Mouse (Mus musculus) forebrain, embryonic 13.5 days (tissue): ENCODE measurements around the gene B3gntl1. TPM values are rescaled to one million over a fixed set of nuclear protein-coding genes. Genes with fewer than 3 reads are reported as not detected.

Experiments used
- ATAC-seq: fragments of 200-750 bp; cut with Nextera tagmentation; 2 replicates; pipeline ENCODE4 v1.8.0; 2017
- H3K27ac ChIP-seq: fragments of 300-500 bp; sonication (generic); 2 replicates; pipeline ENCODE4 v1.5.1; 2015; ENCODE audit warnings: inconsistent platforms, mild to moderate bottlenecking, moderate library complexity
- H3K27me3 ChIP-seq: fragments of 300-500 bp; sonication (generic); 2 replicates; pipeline ENCODE4 v1.6.1; 2015; ENCODE audit warnings: mild to moderate bottlenecking, inconsistent platforms
- H3K36me3 ChIP-seq: fragments of 300-500 bp; sonication (generic); 2 replicates; pipeline ENCODE4 v1.6.1; 2015; ENCODE audit warnings: mild to moderate bottlenecking, inconsistent platforms; ENCODE audit not compliant: poor library complexity, severe bottlenecking
- H3K4me1 ChIP-seq: fragments of 300-500 bp; sonication (generic); 2 replicates; pipeline ENCODE4 v1.6.1; 2015; ENCODE audit warnings: inconsistent platforms
- H3K4me2 ChIP-seq: fragments of 300-500 bp; sonication (generic); 2 replicates; pipeline ENCODE4 v1.6.1; 2015; ENCODE audit warnings: inconsistent platforms, mild to moderate bottlenecking, moderate library complexity
- H3K4me3 ChIP-seq: fragments of 300-500 bp; sonication (generic); 2 replicates; pipeline ENCODE4 v1.5.1; 2015; ENCODE audit warnings: mild to moderate bottlenecking, inconsistent platforms
- H3K9ac ChIP-seq: fragments of 300-500 bp; sonication (generic); 2 replicates; pipeline ENCODE4 v1.6.1; 2015; ENCODE audit warnings: mild to moderate bottlenecking, inconsistent platforms
- H3K9me3 ChIP-seq: fragments of 300-500 bp; sonication (generic); replicated peaks from 2 replicates; pipeline ENCODE4 v1.6.1; 2016; ENCODE audit warnings: inconsistent platforms
- WGBS: fragments of 180-500 bp; shearing (Covaris S2); methylation state at CpG from one replicate; pipeline ENCODE4 v1.1.7; 2015; 5-methylcytosine and 5-hydroxymethylcytosine counted together
- polyA plus RNA-seq: library from polyadenylated mRNA; unstranded; fragments of >200 nt; fragmentation: Nextera tagmentation; extraction: Ambion mirVana; gene quantifications from 2 replicates; pipeline ENCODE4 v1.2.1, GENCODE M21; 2015

B3gntl1 gene
- polyA plus RNA-seq, 1 experiment from 2014 or later: 5.8 TPM

DNA sequence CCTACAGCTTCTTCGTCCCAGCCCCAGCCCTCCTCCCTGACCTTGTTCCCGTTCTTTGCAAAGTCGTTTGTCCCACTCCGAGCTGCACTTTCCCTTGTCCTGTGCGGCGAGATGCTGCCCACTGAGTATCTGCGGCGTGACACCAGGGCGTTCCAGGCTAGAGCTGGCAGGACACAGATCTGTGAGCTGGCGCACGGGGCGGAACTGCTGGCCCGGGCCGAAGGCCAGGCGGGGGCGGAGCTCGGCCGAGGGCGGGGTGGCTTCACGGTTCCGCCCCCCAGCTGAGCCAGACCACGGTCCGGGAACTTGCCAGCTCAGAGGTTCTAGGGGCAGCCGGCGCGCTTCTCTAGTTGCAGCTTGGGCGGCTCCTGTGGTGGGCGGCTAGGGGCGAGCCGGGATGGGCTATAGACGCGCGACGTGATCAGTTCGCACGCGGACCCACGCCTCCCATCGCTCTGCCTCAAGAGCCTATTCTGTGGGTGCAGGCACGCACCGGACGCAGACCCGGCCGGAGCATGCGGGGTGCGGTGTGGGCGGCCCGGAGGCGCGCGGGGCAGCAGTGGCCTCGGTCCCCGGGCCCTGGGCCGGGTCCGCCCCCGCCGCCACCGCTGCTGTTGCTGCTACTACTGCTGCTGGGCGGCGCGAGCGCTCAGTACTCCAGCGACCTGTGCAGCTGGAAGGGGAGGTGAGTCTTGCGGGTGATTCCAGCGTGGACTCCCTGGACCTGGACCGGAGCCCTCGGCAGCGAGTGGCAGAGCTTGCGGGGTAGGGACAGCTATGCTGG is 29.4 kb upstream of the B3gntl1 start:
- no peaks in the 10 kb centered on the region for H3K9me3 ChIP-seq
- peak overlapping the region; percentile 67 for H3K9ac ChIP-seq
- H3K4me2 ChIP-seq: peak overlapping the region; percentile 99
- no peaks in the 10 kb centered on the region for H3K36me3 ChIP-seq
- peaks cover 21% of the 10 kb centered on the region for H3K4me1 ChIP-seq
- WGBS: under 1% methylated on average over 67 of the region's 69 CpGs
- no peak overlapping the region for H3K27ac ChIP-seq
- H3K4me3 ChIP-seq: peak overlapping the region; percentile 64
- peaks cover 50% of the 10 kb centered on the region for H3K27me3 ChIP-seq
- peak; percentile 86 for ATAC-seq

DNA sequence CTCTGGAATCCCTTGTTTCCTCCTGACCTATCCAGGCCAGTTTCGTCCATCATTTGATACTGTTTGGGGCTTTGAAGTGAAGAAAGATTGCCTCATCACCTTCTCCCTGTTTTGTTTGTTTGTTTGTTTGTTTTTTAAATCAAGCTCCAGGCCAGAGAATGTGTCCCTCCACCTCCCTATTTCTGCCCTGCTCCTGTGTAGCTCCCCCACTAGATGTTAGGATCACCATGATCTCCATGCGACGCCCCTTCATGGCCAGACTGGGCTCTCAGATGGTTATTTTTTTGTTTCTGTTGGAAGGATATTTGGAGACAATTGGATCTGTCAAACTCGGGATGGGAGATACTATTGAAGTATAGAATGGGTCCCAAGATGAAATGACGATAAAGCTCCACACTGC is 28.3 kb upstream of the B3gntl1 start, which contains the start of gene Metrnl:
Gene Metrnl, plus strand, starts transcription at position 301 of the 400 bp plus-strand sequence.
- peak within 1 kb of the TSS; percentile 67 for H3K9ac ChIP-seq
- peak within 1 kb of the TSS; percentile 99 for H3K4me2 ChIP-seq
- peak within 1 kb of the TSS; percentile 64 for H3K4me3 ChIP-seq
- peaks cover 48% of the 10 kb centered on the region for H3K27me3 ChIP-seq
- H3K27ac ChIP-seq: no peak within 1 kb of the TSS
- H3K36me3 ChIP-seq: no peaks in the 10 kb centered on the region
- peaks cover 21% of the 10 kb centered on the region for H3K4me1 ChIP-seq
- H3K9me3 ChIP-seq: no peaks in the 10 kb centered on the region
- no peak for ATAC-seq
- 88% methylated on average over 5 of the region's 5 CpGs for WGBS

DNA sequence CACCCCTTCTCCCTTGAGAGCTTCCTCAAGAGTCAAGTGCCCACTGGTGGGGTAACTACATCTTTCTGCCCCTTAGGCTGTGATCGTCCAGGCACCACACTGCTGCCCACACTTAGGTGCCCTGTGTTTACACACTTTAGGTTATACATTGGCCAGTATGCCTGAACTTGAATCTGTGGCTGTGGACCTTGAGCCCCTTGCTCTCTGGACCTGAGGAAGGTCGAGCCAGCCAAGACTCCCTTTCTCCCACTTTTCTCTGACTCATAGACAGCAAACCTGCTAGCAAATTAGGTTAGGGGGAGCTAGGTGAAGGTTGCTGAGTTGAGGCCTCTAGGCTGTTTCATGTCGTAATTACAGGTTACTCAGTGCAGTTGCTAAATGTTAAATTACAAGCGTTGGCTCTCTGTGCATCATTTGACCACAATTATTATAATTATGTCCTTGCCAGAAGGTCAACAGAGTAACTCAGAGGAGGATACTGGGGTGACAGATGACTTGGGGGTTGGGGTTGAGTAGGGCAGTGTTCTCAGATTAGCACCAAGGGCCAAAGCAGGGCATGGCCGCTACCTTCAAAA is 25.5 kb upstream of the B3gntl1 start:
- no peak for ATAC-seq
- no peaks in the 10 kb centered on the region for H3K9me3 ChIP-seq
- H3K4me1 ChIP-seq: peaks cover 16% of the 10 kb centered on the region
- peaks cover 22% of the 10 kb centered on the region for H3K27me3 ChIP-seq
- 81% methylated on average over 5 of the region's 5 CpGs for WGBS
- no peaks in the 10 kb centered on the region for H3K36me3 ChIP-seq
- no peak overlapping the region for H3K4me3 ChIP-seq
- no peak overlapping the region for H3K4me2 ChIP-seq
- no peak overlapping the region for H3K27ac ChIP-seq
- no peak overlapping the region for H3K9ac ChIP-seq

DNA sequence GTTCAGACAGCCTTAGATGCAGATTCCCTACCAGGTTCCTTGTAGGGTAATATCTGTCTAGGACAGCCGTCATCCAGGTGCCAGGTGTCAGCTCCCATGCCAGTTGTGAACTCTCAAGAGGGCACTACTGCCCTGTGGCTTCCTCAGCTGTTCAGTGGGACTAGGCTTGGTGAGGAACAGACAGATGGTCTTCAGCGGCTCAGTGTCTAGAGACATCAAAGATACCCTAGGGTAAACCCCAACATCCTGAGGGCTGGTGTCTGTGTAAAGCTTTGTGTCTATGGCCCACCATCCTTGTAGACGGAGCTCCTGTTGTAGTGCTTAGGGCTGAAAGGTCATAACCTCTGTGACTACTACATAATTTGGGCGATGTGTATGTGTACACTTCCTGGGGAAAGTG is 24.3 kb upstream of the B3gntl1 start:
- WGBS: 90% methylated on average over 4 of the region's 4 CpGs
- Histone ChIP-seq H3K4me1 (peaks cover 6% of the 10 kb centered on the region), H3K36me3 (no peaks in the 10 kb centered on the region)

DNA sequence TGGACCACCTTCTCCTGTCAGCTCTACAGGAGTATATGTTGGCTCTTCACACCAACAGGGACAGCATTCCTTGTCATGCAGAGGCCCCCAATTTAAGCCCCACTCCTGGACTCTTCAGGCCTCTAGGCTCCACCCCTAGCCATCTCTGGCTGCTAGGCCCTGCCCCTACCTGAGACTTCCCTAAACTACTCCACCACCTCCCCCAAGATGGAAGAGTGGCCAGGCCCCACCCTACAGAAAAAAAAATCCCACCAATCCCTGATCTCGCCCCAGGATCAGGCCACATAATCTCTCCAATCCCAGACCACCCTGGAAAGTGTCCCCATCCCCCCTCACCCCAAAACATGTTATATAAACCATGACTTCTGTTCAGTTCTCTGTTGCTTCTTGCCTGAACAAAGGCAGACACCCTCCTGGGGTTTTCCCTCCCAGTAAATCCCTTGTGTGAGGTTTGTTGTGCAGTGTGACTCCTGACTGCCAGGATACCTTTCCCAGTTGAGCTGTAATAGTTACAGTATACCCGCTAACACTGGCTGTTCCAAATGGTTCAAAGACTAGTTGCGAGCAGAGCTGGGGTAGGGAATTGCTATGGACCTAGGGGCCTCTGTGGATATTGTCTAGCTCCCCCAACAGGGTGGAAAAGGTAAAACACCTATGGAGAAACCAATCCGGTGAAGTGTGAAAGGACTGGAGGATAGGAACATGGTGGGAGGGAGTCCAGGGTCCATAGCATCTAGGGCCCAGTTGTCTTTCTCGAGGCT is 22.5 kb upstream of the B3gntl1 start:
- Histone ChIP-seq H3K4me1 (no peaks in the 10 kb centered on the region), H3K9ac (no peak overlapping the region), H3K4me3 (no peak overlapping the region), H3K27ac (no peak overlapping the region), H3K4me2 (no peak overlapping the region), H3K9me3 (no peaks in the 10 kb centered on the region), H3K36me3 (no peaks in the 10 kb centered on the region), H3K27me3 (no peaks in the 10 kb centered on the region)
- 81% methylated on average over 5 of the region's 5 CpGs for WGBS
- ATAC-seq: no peak

More for the DNA sequence above, 24.3 kb upstream of the B3gntl1 start:
- no peak overlapping the region for H3K4me2 ChIP-seq
- H3K27me3 ChIP-seq: peaks cover 10% of the 10 kb centered on the region; the same call in 1 of the 2 replicates
- no peak for ATAC-seq
- no peaks in the 10 kb centered on the region for H3K9me3 ChIP-seq
- no peak overlapping the region for H3K27ac ChIP-seq
- H3K9ac ChIP-seq: no peak overlapping the region
- H3K4me3 ChIP-seq: no peak overlapping the region

DNA sequence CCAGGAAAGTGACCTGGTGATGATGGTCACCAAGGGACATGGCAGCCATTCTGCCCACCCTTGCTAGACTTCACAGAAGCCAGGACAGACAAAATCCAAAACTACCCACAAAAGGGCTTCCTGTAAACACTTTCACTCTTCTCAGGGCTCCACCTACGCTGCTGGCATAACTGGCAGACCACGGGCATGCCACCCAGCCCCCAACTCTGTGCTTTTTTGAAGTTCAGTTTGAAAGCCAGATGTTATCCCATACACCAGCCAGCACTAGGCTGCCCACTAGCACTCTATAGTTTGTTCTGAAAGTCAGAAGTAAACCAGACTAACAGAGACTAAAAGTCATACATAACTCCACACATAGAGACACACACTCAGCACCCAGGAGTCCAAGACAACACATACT is 15.1 kb upstream of the B3gntl1 start:
- no peak overlapping the region for H3K4me2 ChIP-seq
- WGBS: 90% methylated on average over 2 of the region's 2 CpGs

DNA sequence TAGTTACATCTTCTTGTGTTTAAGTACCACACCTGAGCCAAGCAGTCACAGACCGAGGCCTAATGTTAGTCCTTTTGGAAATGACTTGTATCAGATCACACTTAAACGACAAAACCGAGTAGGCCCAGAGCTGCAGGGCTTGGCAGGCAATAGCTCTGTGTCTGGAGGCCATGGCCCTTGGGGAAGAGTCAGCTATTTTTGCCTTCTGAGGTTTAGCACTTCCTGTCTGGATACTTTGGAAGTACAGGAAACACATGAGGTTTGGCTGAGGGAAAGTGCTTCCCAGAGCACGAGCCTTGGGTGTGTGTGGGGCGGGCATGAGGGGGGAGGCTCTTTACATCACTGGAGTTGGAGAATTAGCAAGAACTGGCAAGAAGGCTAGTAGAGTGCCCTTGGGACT is 13.7 kb upstream of the B3gntl1 start:
- H3K4me1 ChIP-seq: no peaks in the 10 kb centered on the region
- no peaks in the 10 kb centered on the region for H3K9me3 ChIP-seq
- 86% methylated on average over 5 of the region's 5 CpGs for WGBS
- ATAC-seq: no peak
- H3K36me3 ChIP-seq: no peaks in the 10 kb centered on the region
- no peaks in the 10 kb centered on the region for H3K27me3 ChIP-seq
- H3K4me3 ChIP-seq: no peak overlapping the region
- H3K9ac ChIP-seq: no peak overlapping the region
- H3K27ac ChIP-seq: no peak overlapping the region
- H3K4me2 ChIP-seq: no peak overlapping the region

More for the DNA sequence above, 15.1 kb upstream of the B3gntl1 start:
- Histone ChIP-seq H3K36me3 (no peaks in the 10 kb centered on the region), H3K9me3 (no peaks in the 10 kb centered on the region), H3K27me3 (no peaks in the 10 kb centered on the region), H3K4me3 (no peak overlapping the region), H3K9ac (no peak overlapping the region), H3K4me1 (no peaks in the 10 kb centered on the region), H3K27ac (no peak overlapping the region)
- no peak for ATAC-seq

DNA sequence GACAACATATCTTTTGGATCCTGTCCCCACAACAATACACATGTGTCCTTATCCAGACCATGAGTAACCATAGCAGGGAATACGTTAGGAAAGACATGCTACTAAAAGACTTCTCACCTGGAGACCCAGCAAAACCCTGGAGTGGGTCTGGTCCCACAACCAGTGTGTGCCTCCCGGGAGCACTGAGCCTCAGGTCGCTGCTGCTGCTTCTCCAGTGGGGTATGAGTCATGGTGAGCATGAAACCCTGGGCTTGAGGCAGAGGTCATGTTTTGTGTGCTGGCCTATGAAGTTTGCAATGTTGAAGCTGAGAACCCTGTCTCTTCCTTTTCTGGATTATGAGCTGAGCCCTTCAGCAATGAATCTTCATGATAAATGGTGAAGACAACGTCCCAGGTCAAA is 13.1 kb upstream of the B3gntl1 start:
- 85% methylated on average over 4 of the region's 4 CpGs for WGBS
- H3K4me1 ChIP-seq: no peaks in the 10 kb centered on the region
- H3K27ac ChIP-seq: no peak overlapping the region
- H3K36me3 ChIP-seq: no peaks in the 10 kb centered on the region
- no peak overlapping the region for H3K4me2 ChIP-seq
- no peak for ATAC-seq
- H3K9ac ChIP-seq: no peak overlapping the region
- H3K9me3 ChIP-seq: no peaks in the 10 kb centered on the region
- no peaks in the 10 kb centered on the region for H3K27me3 ChIP-seq
- H3K4me3 ChIP-seq: no peak overlapping the region

DNA sequence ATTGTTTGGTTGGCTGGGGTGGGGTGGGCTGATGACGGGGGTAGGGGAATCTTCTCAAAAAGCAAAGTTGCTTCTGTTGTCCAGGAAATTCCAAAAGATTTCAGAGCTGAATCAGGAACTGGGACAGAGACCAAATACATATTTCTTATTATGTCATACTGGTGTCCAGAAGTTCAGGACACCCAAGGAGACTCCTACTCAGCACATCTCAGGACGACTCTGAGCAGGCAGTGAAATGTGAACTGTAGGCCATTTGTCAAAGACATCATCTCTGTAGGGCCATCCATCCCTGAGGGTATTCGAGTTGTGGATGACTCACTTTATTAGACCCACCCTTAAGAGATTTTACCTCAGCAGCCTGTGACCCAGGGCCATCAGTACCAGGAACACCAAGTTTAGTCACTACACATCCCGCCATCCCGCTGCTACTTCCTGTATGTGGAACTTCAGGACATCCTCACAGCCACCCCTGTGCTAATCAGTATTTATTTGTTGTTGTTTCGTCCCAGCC is 12.6 kb upstream of the B3gntl1 start:
- WGBS: 83% methylated on average over 6 of the region's 6 CpGs

DNA sequence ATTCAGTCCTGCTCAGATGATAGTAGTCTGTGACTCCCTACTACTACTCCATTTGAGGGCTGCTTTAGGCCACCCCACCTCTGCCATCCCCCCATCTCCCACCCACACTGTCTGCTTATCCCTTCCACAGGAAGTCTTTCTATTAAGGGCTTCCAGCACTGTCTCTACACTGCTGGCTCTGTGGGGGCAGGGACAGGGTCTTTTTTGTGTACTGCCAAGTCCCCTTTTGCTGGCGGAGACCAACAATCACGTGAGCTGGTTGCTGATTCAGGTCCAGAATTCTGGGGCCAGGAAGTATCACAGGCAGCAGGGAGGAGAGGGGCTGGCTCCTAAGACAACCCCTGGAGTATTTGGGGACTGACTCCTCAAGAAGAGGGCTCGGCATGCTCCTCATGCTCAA is 10.3 kb upstream of the B3gntl1 start:
- no peaks in the 10 kb centered on the region for H3K9me3 ChIP-seq
- H3K9ac ChIP-seq: no peak overlapping the region
- H3K4me3 ChIP-seq: no peak overlapping the region
- no peaks in the 10 kb centered on the region for H3K36me3 ChIP-seq
- H3K27me3 ChIP-seq: no peaks in the 10 kb centered on the region
- 54% methylated on average over 3 of the region's 3 CpGs for WGBS
- H3K27ac ChIP-seq: no peak overlapping the region
- no peak overlapping the region for H3K4me2 ChIP-seq
- ATAC-seq: no peak
- no peaks in the 10 kb centered on the region for H3K4me1 ChIP-seq

More for the DNA sequence above, 12.6 kb upstream of the B3gntl1 start:
- Histone ChIP-seq H3K27ac (no peak overlapping the region), H3K9me3 (no peaks in the 10 kb centered on the region), H3K36me3 (no peaks in the 10 kb centered on the region), H3K4me3 (no peak overlapping the region), H3K27me3 (no peaks in the 10 kb centered on the region), H3K4me1 (no peaks in the 10 kb centered on the region), H3K9ac (no peak overlapping the region), H3K4me2 (no peak overlapping the region)
- no peak for ATAC-seq

DNA sequence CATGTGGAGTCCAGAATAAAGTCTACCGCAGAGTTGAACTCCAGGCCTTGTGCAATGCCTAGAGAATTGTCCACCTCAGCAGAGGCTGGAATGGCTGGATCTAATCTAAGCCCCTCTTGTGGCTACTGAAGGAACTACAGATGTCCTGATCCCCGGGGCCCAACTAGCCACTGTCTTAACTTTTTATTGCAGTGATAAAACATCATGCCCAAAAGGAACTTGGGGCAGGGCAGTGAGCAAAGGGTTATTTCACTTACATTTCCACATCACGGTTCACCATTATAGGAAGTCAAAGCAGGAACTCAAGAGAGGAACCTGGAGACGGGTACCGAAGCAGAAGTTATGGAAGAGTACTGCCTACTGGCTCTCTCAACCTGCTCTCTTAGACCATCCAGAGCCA is 7.8 kb upstream of the B3gntl1 start:
- H3K36me3 ChIP-seq: no peaks in the 10 kb centered on the region
- no peak overlapping the region for H3K9ac ChIP-seq
- no peak overlapping the region for H3K4me3 ChIP-seq
- 83% methylated on average over 5 of the region's 5 CpGs for WGBS
- H3K9me3 ChIP-seq: 0 out of 2 replicates have a peak, but pooled peaks cover 5% of the 10 kb centered on the region
- no peak overlapping the region for H3K27ac ChIP-seq
- H3K4me2 ChIP-seq: no peak overlapping the region
- H3K27me3 ChIP-seq: no peaks in the 10 kb centered on the region
- no peak for ATAC-seq
- no peaks in the 10 kb centered on the region for H3K4me1 ChIP-seq

DNA sequence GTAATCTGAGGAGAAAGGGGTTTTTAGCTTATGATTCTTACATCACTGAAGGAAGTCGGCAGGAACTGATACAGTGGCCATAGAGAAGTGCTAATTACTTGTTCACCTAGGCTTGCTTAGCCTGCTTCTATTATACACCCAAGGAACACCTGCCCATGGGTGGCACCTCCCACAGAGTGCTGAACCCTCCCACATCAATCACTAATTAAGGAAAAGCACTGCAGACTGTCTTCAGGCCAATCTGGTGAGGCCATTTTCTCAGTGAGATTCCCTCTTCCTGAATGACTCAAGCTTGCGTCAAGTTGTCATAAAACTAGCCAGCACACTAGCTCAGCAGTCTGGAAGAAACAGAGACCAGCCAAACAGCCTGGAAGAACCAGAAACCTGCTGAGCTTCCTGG is 6.6 kb upstream of the B3gntl1 start:
- Histone ChIP-seq H3K27me3 (no peaks in the 10 kb centered on the region), H3K9ac (no peak overlapping the region), H3K4me1 (no peaks in the 10 kb centered on the region), H3K27ac (no peak overlapping the region), H3K9me3 (0 out of 2 replicates have a peak, but pooled peaks cover 5% of the 10 kb centered on the region), H3K4me2 (no peak overlapping the region), H3K4me3 (no peak overlapping the region), H3K36me3 (no peaks in the 10 kb centered on the region)
- WGBS: 75% methylated on average over 2 of the region's 2 CpGs
- no peak for ATAC-seq
